Mouse (Mus musculus) limb, embryonic 14.5 days (tissue): ENCODE data around the gene Ptprn. TPM values are rescaled to one million over a fixed set of nuclear protein-coding genes. Genes with fewer than 3 reads are reported as not detected.

Experiments used
- ATAC-seq: fragments of 200-750 bp; cut with Nextera tagmentation; 2 replicates; pipeline ENCODE4 v1.8.0; 2017; ENCODE audit warnings: low read depth, moderate number of reproducible peaks, moderate TSS enrichment; ENCODE audit not compliant: low FRiP score
- DNase-seq: peaks from one replicate; pipeline ENCODE4 v3.0.0-alpha.2; 2015; ENCODE audit warnings: low spot score
- H3K27ac ChIP-seq: fragments of 300-500 bp; sonication (generic); replicated peaks from 2 replicates; pipeline ENCODE4 v1.5.1; 2014; ENCODE audit warnings: low read depth, mild to moderate bottlenecking, low read length, moderate library complexity, mixed read lengths
- H3K27me3 ChIP-seq: fragments of 300-500 bp; sonication (generic); 2 replicates; pipeline ENCODE4 v1.6.1; 2014; ENCODE audit warnings: low read length, mixed read lengths; ENCODE audit not compliant: control insufficient read depth, insufficient read depth
- H3K36me3 ChIP-seq: fragments of 300-500 bp; sonication (generic); 2 replicates; pipeline ENCODE4 v1.6.1; 2014; ENCODE audit warnings: mild to moderate bottlenecking, low read length, moderate library complexity, mixed read lengths; ENCODE audit not compliant: control insufficient read depth, insufficient read depth
- H3K4me1 ChIP-seq: fragments of 300-500 bp; sonication (generic); 2 replicates; pipeline ENCODE4 v1.6.1; 2014; ENCODE audit warnings: antibody characterized with exemption, low read length, mixed read lengths; ENCODE audit not compliant: control insufficient read depth, insufficient read depth
- H3K4me2 ChIP-seq: fragments of 300-500 bp; sonication (generic); replicated peaks from 2 replicates; pipeline ENCODE4 v1.6.1; 2014; ENCODE audit warnings: low read depth, mild to moderate bottlenecking, low read length, moderate library complexity; ENCODE audit not compliant: severe bottlenecking
- H3K4me3 ChIP-seq: fragments of 300-500 bp; sonication (generic); replicated peaks from 2 replicates; pipeline ENCODE4 v1.5.1; 2014; ENCODE audit warnings: low read length
- H3K9ac ChIP-seq: fragments of 300-500 bp; sonication (generic); 2 replicates; pipeline ENCODE4 v1.6.1; 2014; ENCODE audit warnings: mild to moderate bottlenecking, low read depth, low read length, moderate library complexity; ENCODE audit not compliant: severe bottlenecking
- H3K9me3 ChIP-seq: fragments of 300-500 bp; sonication (generic); 2 replicates; pipeline ENCODE4 v1.6.1; 2016; ENCODE audit warnings: low read length; ENCODE audit not compliant: control insufficient read depth
- POLR2A ChIP-seq: fragments of 200-500 bp; IDR thresholded peaks from 2 replicates; pipeline ENCODE4 v1.8.0; 2012; ENCODE audit warnings: inconsistent platforms, mild to moderate bottlenecking, moderate library complexity, borderline replicate concordance; ENCODE audit not compliant: insufficient read depth, insufficient read length; ENCODE audit errors: extremely low read depth
- WGBS: fragments of 180-500 bp; shearing (Covaris S2); extraction: QIAGEN DNeasy Blood & Tissue Kit; methylation state at CpG from one replicate; pipeline ENCODE4 v1.1.7; 2014; 5-methylcytosine and 5-hydroxymethylcytosine counted together
- microRNA-seq: library from miRNA; unstranded; fragments of <30 nt; microRNA quantifications from one replicate; pipeline ENCODE4, GENCODE M21; 2016
- polyA plus RNA-seq, 2 experiments: library from polyadenylated mRNA; depleted of rRNA in 1 of 2; stranded (reverse) in 1 of 2; unstranded in 1 of 2; fragments of >200 nt; fragmentation: Nextera tagmentation in 1 of 2; extraction: Ambion mirVana in 1 of 2; gene quantifications; 2 replicates each; pipeline versions ENCODE4 v1.2.1 to v1.2.3; 2012 to 2014

The Ptprn gene
- polyA plus RNA-seq, 2 experiments = 0.44 to 0.54 TPM

DNA sequence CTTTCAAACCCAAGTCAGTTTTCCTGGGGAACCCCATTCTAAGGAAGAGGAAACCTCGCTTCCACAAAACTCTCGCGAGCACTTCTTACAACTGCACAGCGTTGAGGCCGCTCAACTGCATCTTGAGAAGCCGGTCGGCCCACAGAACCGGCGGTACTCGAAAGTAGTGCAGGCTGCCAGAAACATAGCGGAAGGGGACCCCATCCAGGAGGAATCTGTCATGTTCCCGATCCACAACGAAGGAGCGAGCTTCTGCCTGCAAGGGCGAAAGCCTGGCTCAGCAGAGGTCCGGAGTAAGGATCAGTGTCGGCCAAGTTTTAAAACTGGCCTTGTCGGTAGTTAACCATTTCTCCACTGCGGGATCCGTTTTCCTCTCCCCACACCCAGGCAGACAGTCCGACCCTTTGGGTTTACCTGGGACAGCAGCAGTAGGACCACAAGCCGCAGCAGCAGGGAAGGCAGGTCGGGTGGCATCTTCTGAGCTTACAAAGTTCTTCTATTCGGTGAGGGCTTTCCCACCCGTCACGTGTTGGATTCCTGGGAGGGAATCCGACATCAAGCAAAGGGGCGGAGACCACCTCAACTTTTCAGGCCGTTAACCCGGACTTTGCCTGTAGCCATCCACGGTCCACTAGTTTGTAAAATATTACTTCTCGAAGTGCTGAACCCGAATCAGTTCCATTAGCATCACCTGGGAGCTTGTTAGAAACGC, 55.2 kb downstream of the Ptprn start:
- DNase-seq (peak; percentile 57), ATAC-seq (peak; percentile 21; the same call in 1 of the 2 replicates)
- H3K4me1 ChIP-seq = peaks cover 25% of the 10 kb centered on the region
- peak overlapping the region; percentile 55; the same call in 1 of the 2 replicates for H3K27ac ChIP-seq
- H3K36me3 ChIP-seq = peaks cover 18% of the 10 kb centered on the region
- no peaks in the 10 kb centered on the region for H3K9me3 ChIP-seq
- peak overlapping the region; percentile 91 for H3K4me2 ChIP-seq
- no peak for TF ChIP-seq POLR2A
- WGBS = 9% methylated on average over 34 of the region's 34 CpGs
- peak overlapping the region; percentile 65 for H3K9ac ChIP-seq
- peak overlapping the region; percentile 82 for H3K4me3 ChIP-seq
- no peaks in the 10 kb centered on the region for H3K27me3 ChIP-seq

DNA sequence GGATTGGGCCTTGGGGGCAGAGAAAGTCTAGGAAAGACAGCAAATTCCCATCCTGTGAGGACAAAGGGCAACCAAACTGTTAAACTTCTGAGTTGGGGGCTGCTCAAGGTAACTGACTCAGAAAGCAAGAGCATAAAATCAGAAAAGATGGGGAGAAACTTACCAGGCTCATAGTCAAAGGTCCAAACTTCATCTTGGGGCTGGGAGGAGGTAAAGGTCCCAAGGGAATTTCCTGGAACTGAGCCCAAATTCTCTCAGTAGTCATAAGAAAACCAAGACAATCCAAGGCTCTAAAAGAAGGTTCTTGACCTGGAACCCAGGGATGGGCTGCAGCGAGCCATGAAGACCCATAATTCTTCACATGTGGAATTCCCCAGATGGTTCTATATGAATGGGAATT, 63.1 kb downstream of the Ptprn start:
- no peak for TF ChIP-seq POLR2A
- Histone ChIP-seq H3K4me2 (no peak overlapping the region), H3K36me3 (peaks cover 41% of the 10 kb centered on the region), H3K9me3 (no peaks in the 10 kb centered on the region), H3K27ac (no peak overlapping the region), H3K27me3 (no peaks in the 10 kb centered on the region), H3K4me3 (no peak overlapping the region), H3K4me1 (no peaks in the 10 kb centered on the region), H3K9ac (no peak overlapping the region)
- 76% methylated on average over 1 of the region's 1 CpGs for WGBS
- ATAC-seq (no peak), DNase-seq (no peak)

Small RNA genes lying within 50 kb of the gene (microRNA-seq; reads per million reads assigned to microRNA genes)
- not detected for gene Gm27943

Other genes starting within 250 kb of the Ptprn start
- gene Nhej1, start 139.3 kb downstream of the Ptprn start, polyA plus RNA-seq (2012; rRNA removed) = 4.4 and 4.8 TPM in 2 replicates
- gene Nhej1, start 139.3 kb downstream of the Ptprn start, polyA plus RNA-seq (2014; fragmentation: Nextera tagmentation; extraction: Ambion mirVana) = 7.8 and 10.8 TPM in 2 replicates
- gene Slc23a3, start 130.6 kb downstream of the Ptprn start, polyA plus RNA-seq (2012; rRNA removed) = 0.55 and 0.58 TPM in 2 replicates
- gene Slc23a3, start 130.6 kb downstream of the Ptprn start, polyA plus RNA-seq (2014; fragmentation: Nextera tagmentation; extraction: Ambion mirVana) = 0.11 and 0.12 TPM in 2 replicates
- 48.1 and 56.7 TPM in 2 replicates for gene Cnppd1, start 121.8 kb downstream of the Ptprn start, polyA plus RNA-seq (2012; rRNA removed)
- 37.8 and 39.7 TPM in 2 replicates for gene Cnppd1, start 121.8 kb downstream of the Ptprn start, polyA plus RNA-seq (2014; fragmentation: Nextera tagmentation; extraction: Ambion mirVana)
- 74.8 and 101 TPM in 2 replicates for gene Retreg2, start 121.7 kb downstream of the Ptprn start, polyA plus RNA-seq (2012; rRNA removed)
- 46.4 and 48.1 TPM in 2 replicates for gene Retreg2, start 121.7 kb downstream of the Ptprn start, polyA plus RNA-seq (2014; fragmentation: Nextera tagmentation; extraction: Ambion mirVana)
- 53.2 and 58.5 TPM in 2 replicates for gene Zfand2b, start 95.9 kb downstream of the Ptprn start, polyA plus RNA-seq (2012; rRNA removed)
- 40.2 TPM in 2 replicates for gene Zfand2b, start 95.9 kb downstream of the Ptprn start, polyA plus RNA-seq (2014; fragmentation: Nextera tagmentation; extraction: Ambion mirVana)
- 27.3 and 34.2 TPM in 2 replicates for gene Abcb6, start 84.1 kb downstream of the Ptprn start, polyA plus RNA-seq (2012; rRNA removed)
- gene Abcb6, start 84.1 kb downstream of the Ptprn start, polyA plus RNA-seq (2014; fragmentation: Nextera tagmentation; extraction: Ambion mirVana) = 29.7 and 34.1 TPM in 2 replicates
- 34.1 and 34.7 TPM in 2 replicates for gene Ankzf1, start 72.4 kb downstream of the Ptprn start, polyA plus RNA-seq (2012; rRNA removed)
- 19.2 and 23.2 TPM in 2 replicates for gene Ankzf1, start 72.4 kb downstream of the Ptprn start, polyA plus RNA-seq (2014; fragmentation: Nextera tagmentation; extraction: Ambion mirVana)
- 46.1 and 62.3 TPM in 2 replicates for gene Atg9a, start 72.3 kb downstream of the Ptprn start, polyA plus RNA-seq (2012; rRNA removed)
- gene Atg9a, start 72.3 kb downstream of the Ptprn start, polyA plus RNA-seq (2014; fragmentation: Nextera tagmentation; extraction: Ambion mirVana) = 31.5 and 33.9 TPM in 2 replicates
- 41.4 and 46.0 TPM in 2 replicates for gene Glb1l, start 53.7 kb downstream of the Ptprn start, polyA plus RNA-seq (2012; rRNA removed)
- gene Glb1l, start 53.7 kb downstream of the Ptprn start, polyA plus RNA-seq (2014; fragmentation: Nextera tagmentation; extraction: Ambion mirVana) = 17.7 and 18.2 TPM in 2 replicates
- 245 and 269 TPM in 2 replicates for gene Stk16, start 53.7 kb downstream of the Ptprn start, polyA plus RNA-seq (2012; rRNA removed)
- gene Stk16, start 53.7 kb downstream of the Ptprn start, polyA plus RNA-seq (2014; fragmentation: Nextera tagmentation; extraction: Ambion mirVana) = 110 and 118 TPM in 2 replicates
- gene Tuba4a, start 44.6 kb downstream of the Ptprn start, polyA plus RNA-seq (2012; rRNA removed) = 20.9 and 25.1 TPM in 2 replicates
- 38.5 and 55.9 TPM in 2 replicates for gene Tuba4a, start 44.6 kb downstream of the Ptprn start, polyA plus RNA-seq (2014; fragmentation: Nextera tagmentation; extraction: Ambion mirVana)
- gene A630095N17Rik, start 32.4 kb downstream of the Ptprn start, polyA plus RNA-seq (2012; rRNA removed) = not detected in 2 replicates
- not detected in 2 replicates for gene A630095N17Rik, start 32.4 kb downstream of the Ptprn start, polyA plus RNA-seq (2014; fragmentation: Nextera tagmentation; extraction: Ambion mirVana)
- 41.9 and 44.9 TPM in 2 replicates for gene Dnajb2, start 28.1 kb downstream of the Ptprn start, polyA plus RNA-seq (2012; rRNA removed)
- 20.4 and 22.4 TPM in 2 replicates for gene Dnajb2, start 28.1 kb downstream of the Ptprn start, polyA plus RNA-seq (2014; fragmentation: Nextera tagmentation; extraction: Ambion mirVana)
- gene Resp18, start 13.9 kb upstream of the Ptprn start, polyA plus RNA-seq (2012; rRNA removed) = 0.16 TPM in 1 of 2 replicates, not detected in the other
- gene Resp18, start 13.9 kb upstream of the Ptprn start, polyA plus RNA-seq (2014; fragmentation: Nextera tagmentation; extraction: Ambion mirVana) = not detected in 2 replicates
- gene Dnpep, start 53.5 kb upstream of the Ptprn start, polyA plus RNA-seq (2012; rRNA removed) = 126 and 142 TPM in 2 replicates
- gene Dnpep, start 53.5 kb upstream of the Ptprn start, polyA plus RNA-seq (2014; fragmentation: Nextera tagmentation; extraction: Ambion mirVana) = 112 and 115 TPM in 2 replicates
- gene Des, start 95.8 kb upstream of the Ptprn start, polyA plus RNA-seq (2012; rRNA removed) = 50.7 and 53.7 TPM in 2 replicates
- 59.0 and 78.6 TPM in 2 replicates for gene Des, start 95.8 kb upstream of the Ptprn start, polyA plus RNA-seq (2014; fragmentation: Nextera tagmentation; extraction: Ambion mirVana)
- 77.9 and 114 TPM in 2 replicates for gene Speg, start 110.8 kb upstream of the Ptprn start, polyA plus RNA-seq (2012; rRNA removed)
- gene Speg, start 110.8 kb upstream of the Ptprn start, polyA plus RNA-seq (2014; fragmentation: Nextera tagmentation; extraction: Ambion mirVana) = 15.3 and 21.8 TPM in 2 replicates
- gene Gmppa, start 171.4 kb upstream of the Ptprn start, polyA plus RNA-seq (2012; rRNA removed) = 144 and 199 TPM in 2 replicates
- 71.8 and 74.9 TPM in 2 replicates for gene Gmppa, start 171.4 kb upstream of the Ptprn start, polyA plus RNA-seq (2014; fragmentation: Nextera tagmentation; extraction: Ambion mirVana)
- 0.35 and 0.72 TPM in 2 replicates for gene Asic4, start 185.9 kb upstream of the Ptprn start, polyA plus RNA-seq (2012; rRNA removed)
- 0.10 and 0.15 TPM in 2 replicates for gene Asic4, start 185.9 kb upstream of the Ptprn start, polyA plus RNA-seq (2014; fragmentation: Nextera tagmentation; extraction: Ambion mirVana)
- 104 and 148 TPM in 2 replicates for gene Chpf, start 214.8 kb upstream of the Ptprn start, polyA plus RNA-seq (2012; rRNA removed)
- 61.6 and 65.0 TPM in 2 replicates for gene Chpf, start 214.8 kb upstream of the Ptprn start, polyA plus RNA-seq (2014; fragmentation: Nextera tagmentation; extraction: Ambion mirVana)
- gene Tmem198, start 215.0 kb upstream of the Ptprn start, polyA plus RNA-seq (2012; rRNA removed) = 1.4 and 2.0 TPM in 2 replicates
- gene Tmem198, start 215.0 kb upstream of the Ptprn start, polyA plus RNA-seq (2014; fragmentation: Nextera tagmentation; extraction: Ambion mirVana) = 0.51 and 1.1 TPM in 2 replicates
- gene Obsl1, start 241.9 kb upstream of the Ptprn start, polyA plus RNA-seq (2012; rRNA removed) = 315 and 381 TPM in 2 replicates
- 108 and 120 TPM in 2 replicates for gene Obsl1, start 241.9 kb upstream of the Ptprn start, polyA plus RNA-seq (2014; fragmentation: Nextera tagmentation; extraction: Ambion mirVana)
- gene Inha, start 242.6 kb upstream of the Ptprn start, polyA plus RNA-seq (2012; rRNA removed) = 64.2 and 89.2 TPM in 2 replicates
- gene Inha, start 242.6 kb upstream of the Ptprn start, polyA plus RNA-seq (2014; fragmentation: Nextera tagmentation; extraction: Ambion mirVana) = 10.0 and 10.5 TPM in 2 replicates